ENCODE assay signal across 13 mouse cellular contexts in genomic region chrX:12000620-12001019, GRCm38 (mm10).
DNase-seq lines count a peak whose midpoint lies in the region; ATAC-seq lines count a peak whose summit lies in the region.
"Had no signal": no experiment of that assay in that cellular context is flagged by ENCODE, and none has a peak within 500 bp of the region (broad histone marks: within the 10 kb centered on the region; RNA-seq: fewer than 3 reads in every experiment).

No protein-coding gene starts in this region.

- no peaks in the 10 kb centered on the region for H3K36me3 ChIP-seq in liver, embryonic 12.5 days
- H3K36me3 ChIP-seq in liver, embryonic 11.5 days (ENCODE audit: control insufficient read depth, insufficient read depth, low read length) = no peaks in the 10 kb centered on the region
- H3K36me3 ChIP-seq in forebrain, embryonic 13.5 days (ENCODE audit: poor library complexity, severe bottlenecking) = no peaks in the 10 kb centered on the region
- no peaks in the 10 kb centered on the region for H3K36me3 ChIP-seq in limb, embryonic 11.5 days (ENCODE audit: control insufficient read depth, insufficient read depth, low read length)
- H3K36me3 ChIP-seq in midbrain, embryonic 16.5 days (ENCODE audit: control insufficient read depth, insufficient read depth, low read length) = no peaks in the 10 kb centered on the region
- H3K36me3 ChIP-seq: heart, embryonic 15.5 days had no signal

- 53% methylated on average over 13 of the region's 13 CpGs for WGBS in liver, embryonic 12.5 days (ENCODE audit: insufficient replicate concordance)
- WGBS in liver, embryonic 11.5 days = 39% methylated on average over 13 of the region's 13 CpGs
- 10% methylated on average over 13 of the region's 13 CpGs for WGBS in forebrain, embryonic 13.5 days
- WGBS in limb, embryonic 11.5 days = 6% methylated on average over 13 of the region's 13 CpGs
- 12% methylated on average over 13 of the region's 13 CpGs for WGBS in midbrain, embryonic 16.5 days

- no peaks in the 10 kb centered on the region for H3K9me3 ChIP-seq in liver, embryonic 12.5 days (replicated peaks)
- no peaks in the 10 kb centered on the region for H3K9me3 ChIP-seq in liver, embryonic 11.5 days (ENCODE audit: control insufficient read depth, low read length)
- no peaks in the 10 kb centered on the region for H3K9me3 ChIP-seq in forebrain, embryonic 13.5 days (replicated peaks)
- no peaks in the 10 kb centered on the region for H3K9me3 ChIP-seq in limb, embryonic 11.5 days (ENCODE audit: control insufficient read depth, low read length)
- H3K9me3 ChIP-seq in midbrain, embryonic 16.5 days (replicated peaks; ENCODE audit: control insufficient read depth, low read length, poor library complexity, severe bottlenecking) = no peaks in the 10 kb centered on the region
- H3K9me3 ChIP-seq: heart, embryonic 15.5 days had no signal

- peaks cover 96% of the 10 kb centered on the region for H3K4me1 ChIP-seq in liver, embryonic 12.5 days
- H3K4me1 ChIP-seq in liver, embryonic 11.5 days (replicated peaks; ENCODE audit: control insufficient read depth, insufficient read depth, low read length) = peaks cover 36% of the 10 kb centered on the region
- peaks cover 71% of the 10 kb centered on the region for H3K4me1 ChIP-seq in forebrain, embryonic 13.5 days
- peaks cover 50% of the 10 kb centered on the region for H3K4me1 ChIP-seq in limb, embryonic 11.5 days (ENCODE audit: control insufficient read depth, insufficient read depth, low read length)
- H3K4me1 ChIP-seq in midbrain, embryonic 16.5 days (ENCODE audit: control insufficient read depth, insufficient read depth, low read length) = peaks cover 22% of the 10 kb centered on the region

- H3K4me2 ChIP-seq in liver, embryonic 12.5 days = peak overlapping the region; percentile 88
- no peak overlapping the region for H3K4me2 ChIP-seq in liver, embryonic 11.5 days
- H3K4me2 ChIP-seq in forebrain, embryonic 13.5 days = peak overlapping the region; percentile 60; the same call in 1 of the 2 replicates
- 0 out of 2 replicates have a peak overlapping the region, but pooled peaks have one; percentile 1 for H3K4me2 ChIP-seq in limb, embryonic 11.5 days (ENCODE audit: low read depth, severe bottlenecking)
- H3K4me2 ChIP-seq in midbrain, embryonic 16.5 days (ENCODE audit: low read length) = no peak overlapping the region
- H3K4me2 ChIP-seq: lung, embryonic 14.5 days had no signal

- DNase-seq in liver, embryonic 11.5 days (ENCODE audit: low spot score) = no peak
- DNase-seq in limb, embryonic 11.5 days (ENCODE audit: low spot score) = no peak
- DNase-seq in cerebellum, postnatal 25 days = no peak
- DNase-seq in adrenal gland, postnatal 36 days = no peak
- DNase-seq: kidney, adult 8-10 months; kidney, postnatal 4 days; thymus, postnatal 36 days had no signal

- H3K4me3 ChIP-seq in liver, embryonic 12.5 days = no peak overlapping the region
- H3K4me3 ChIP-seq in liver, embryonic 11.5 days (ENCODE audit: low read depth, low read length) = no peak overlapping the region
- no peak overlapping the region for H3K4me3 ChIP-seq in forebrain, embryonic 13.5 days
- H3K4me3 ChIP-seq in limb, embryonic 11.5 days (ENCODE audit: low read depth, low read length) = no peak overlapping the region
- H3K4me3 ChIP-seq in midbrain, embryonic 16.5 days (ENCODE audit: low read depth, low read length) = no peak overlapping the region
- H3K4me3 ChIP-seq: heart, embryonic 15.5 days had no signal

- no peak for ATAC-seq in liver, embryonic 12.5 days
- ATAC-seq in liver, embryonic 11.5 days (replicated peaks; ENCODE audit: low FRiP score) = no peak
- no peak for ATAC-seq in forebrain, embryonic 13.5 days
- no peak for ATAC-seq in limb, embryonic 11.5 days (ENCODE audit: insufficient number of reproducible peaks, low FRiP score, low TSS enrichment, low read depth)
- no peak for ATAC-seq in midbrain, embryonic 16.5 days

- peaks cover 69% of the 10 kb centered on the region for H3K27me3 ChIP-seq in liver, embryonic 12.5 days (replicated peaks)
- H3K27me3 ChIP-seq in liver, embryonic 11.5 days (replicated peaks; ENCODE audit: control insufficient read depth, insufficient read depth, low read length) = peaks cover 65% of the 10 kb centered on the region
- H3K27me3 ChIP-seq in forebrain, embryonic 13.5 days = peaks cover 55% of the 10 kb centered on the region
- H3K27me3 ChIP-seq in limb, embryonic 11.5 days (ENCODE audit: control insufficient read depth, insufficient read depth, low read length) = peaks cover 62% of the 10 kb centered on the region
- H3K27me3 ChIP-seq in midbrain, embryonic 16.5 days (ENCODE audit: control insufficient read depth, insufficient read depth, low read depth, low read length) = peaks cover 26% of the 10 kb centered on the region

- H3K27ac ChIP-seq in liver, embryonic 12.5 days = no peak overlapping the region; the same call in 1 of the 2 replicates
- no peak overlapping the region for H3K27ac ChIP-seq in liver, embryonic 11.5 days (ENCODE audit: low read depth, low read length)
- H3K27ac ChIP-seq in forebrain, embryonic 13.5 days = peak overlapping the region; percentile 79
- H3K27ac ChIP-seq in limb, embryonic 11.5 days (replicated peaks; ENCODE audit: low read depth, low read length) = no peak overlapping the region
- H3K27ac ChIP-seq in midbrain, embryonic 16.5 days (ENCODE audit: low read length) = 0 out of 2 replicates have a peak overlapping the region, but pooled peaks have one; percentile 17
- H3K27ac ChIP-seq: heart, embryonic 15.5 days; macrophage had no signal

- no peak overlapping the region for H3K9ac ChIP-seq in liver, embryonic 12.5 days
- H3K9ac ChIP-seq in liver, embryonic 11.5 days (ENCODE audit: low read depth, low read length) = no peak overlapping the region
- peak overlapping the region; percentile 21; the same call in 1 of the 2 replicates for H3K9ac ChIP-seq in forebrain, embryonic 13.5 days
- H3K9ac ChIP-seq in limb, embryonic 11.5 days (ENCODE audit: low read length) = no peak overlapping the region
- H3K9ac ChIP-seq in midbrain, embryonic 16.5 days (ENCODE audit: low read depth, low read length) = no peak overlapping the region
- H3K9ac ChIP-seq: heart, embryonic 15.5 days; lung, embryonic 14.5 days had no signal

Comparison
In these comparisons a context has a peak if more than half of its experiments do, and no peak if none do; other contexts are left out.
1. H3K4me2 ChIP-seq: peak in liver, embryonic 12.5 days (single experiment), forebrain, embryonic 13.5 days (single experiment) and limb, embryonic 11.5 days (single experiment); none in liver, embryonic 11.5 days (single experiment) and midbrain, embryonic 16.5 days (single experiment).
2. H3K27ac ChIP-seq: peak in forebrain, embryonic 13.5 days (single experiment) and midbrain, embryonic 16.5 days (single experiment); none in liver, embryonic 12.5 days (single experiment), liver, embryonic 11.5 days (single experiment) and limb, embryonic 11.5 days (single experiment).